Mouse (Mus musculus): ENCODE results near the gene Slco2a1. TPM values are rescaled to one million over a fixed set of nuclear protein-coding genes. Genes with fewer than 3 reads are reported as not detected.
"Not testable (repeated sequence)": the region's sequence is repeated elsewhere in the genome, so short reads cannot be mapped to it uniquely, and the experiment has no call there.

The Slco2a1 gene
- total RNA-seq, 2 experiments from 2014 or later: 7.0 to 8.6 TPM

- intact Hi-C loops (cut with DNase I): no loop called here
- peak in 1 of 2 experiments; percentile 48 for DNase-seq
Measured at GRCm38 (mm10) chr9:103076836-103077531, 88.5 kb downstream of the Slco2a1 start.

- no peak for DNase-seq
- intact Hi-C loops (cut with DNase I): no loop called here
Measured at GRCm38 (mm10) chr9:103078194-103078691, 89.7 kb downstream of the Slco2a1 start.

- intact Hi-C loops (cut with DNase I): loop anchor here (10.0 kb wide), 1 partner anchor 165 kb away; no protein-coding TSS in a partner anchor
Measured at GRCm38 (mm10) chr9:103080211-103080610, 91.7 kb downstream of the Slco2a1 start.

DNA sequence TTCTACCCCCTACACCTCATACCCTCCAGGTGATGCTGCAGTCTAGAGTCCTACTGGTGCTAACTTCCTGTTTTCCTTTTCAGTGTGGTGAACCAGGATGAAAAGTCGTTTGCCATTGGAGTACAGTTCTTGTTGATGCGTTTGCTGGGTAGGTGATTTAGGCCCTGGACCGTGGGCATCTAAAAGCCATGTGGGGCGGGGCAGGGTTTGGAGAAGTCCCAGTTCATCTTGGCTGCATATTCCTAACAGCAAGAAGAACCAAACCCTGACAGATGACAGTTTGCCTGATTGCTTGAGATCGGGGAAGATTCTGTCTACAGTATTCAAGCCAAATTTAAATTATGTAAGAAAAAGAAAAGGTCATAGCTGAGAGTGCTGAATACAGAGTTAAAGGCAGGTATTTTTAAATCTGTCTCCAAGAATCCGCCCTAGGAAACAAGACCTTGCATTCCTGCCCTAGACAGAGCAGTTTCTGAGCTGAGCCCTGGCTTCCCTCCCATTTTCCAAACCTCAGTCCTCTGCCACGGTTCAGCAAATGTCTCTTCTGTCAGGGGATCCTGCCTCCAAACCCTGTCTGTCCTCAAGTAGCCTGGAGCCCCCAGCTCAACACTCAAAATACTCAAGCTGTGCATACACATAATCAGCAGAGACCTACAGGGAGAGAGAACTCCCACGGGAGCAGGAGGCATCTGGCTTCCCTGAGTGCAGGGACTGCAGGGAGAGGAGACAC lies 93.9 kb downstream of the Slco2a1 start:
- intact Hi-C loops (cut with DNase I): loop anchor here (10.0 kb wide), 1 partner anchor 168 kb away; no protein-coding TSS in a partner anchor
- no peak for DNase-seq

More at GRCm38 (mm10) chr9:103080211-103080610, 91.7 kb downstream of the Slco2a1 start:
- DNase-seq: no peak

DNA sequence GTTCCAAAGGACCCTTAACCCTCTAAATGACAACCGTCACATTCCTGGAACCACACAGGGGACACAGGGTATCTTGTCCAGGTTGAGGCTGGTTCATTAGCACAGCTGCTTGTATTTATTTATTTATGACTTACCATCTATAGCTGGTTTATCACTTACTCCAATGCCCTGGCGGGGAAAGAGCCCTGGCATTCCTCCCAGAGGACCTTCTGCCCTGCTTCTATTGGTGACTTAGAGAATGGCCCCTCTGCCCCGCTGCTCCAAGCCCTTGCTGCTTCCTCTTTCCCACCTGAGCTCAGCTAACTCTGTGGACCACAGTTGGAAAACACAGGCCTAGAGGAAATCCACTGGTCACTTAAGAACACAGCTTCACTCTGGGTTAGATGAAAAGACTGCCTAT lies 94.9 kb downstream of the Slco2a1 start:
- DNase-seq: no peak

DNA sequence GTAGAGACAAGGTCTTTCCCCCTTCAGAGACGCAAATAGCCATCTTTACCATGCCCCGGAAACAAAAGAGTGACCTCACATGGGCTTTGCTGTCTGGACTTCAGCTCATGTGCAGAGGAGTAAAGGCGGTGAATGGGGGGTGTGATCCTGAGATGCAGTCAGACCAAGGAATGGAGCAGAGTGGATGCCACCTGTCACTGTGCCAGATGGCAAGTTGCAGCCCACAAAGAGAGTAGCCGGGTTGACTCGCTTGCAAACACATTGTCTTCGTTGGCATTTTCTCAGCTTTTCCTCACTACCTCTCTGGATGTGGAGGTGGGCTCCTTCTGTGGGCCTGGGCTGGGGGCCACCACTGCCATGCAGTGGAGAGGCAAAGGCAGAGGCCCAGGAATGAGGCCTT lies 98.2 kb downstream of the Slco2a1 start:
- intact Hi-C loops (cut with DNase I): loop anchor here (10.0 kb wide), 1 partner anchor 172 kb away; no protein-coding TSS in a partner anchor
- DNase-seq: no peak

More for the DNA sequence above, 94.9 kb downstream of the Slco2a1 start:
- intact Hi-C loops (cut with DNase I): loop anchor here (10.0 kb wide), 1 partner anchor 169 kb away; no protein-coding TSS in a partner anchor

DNA sequence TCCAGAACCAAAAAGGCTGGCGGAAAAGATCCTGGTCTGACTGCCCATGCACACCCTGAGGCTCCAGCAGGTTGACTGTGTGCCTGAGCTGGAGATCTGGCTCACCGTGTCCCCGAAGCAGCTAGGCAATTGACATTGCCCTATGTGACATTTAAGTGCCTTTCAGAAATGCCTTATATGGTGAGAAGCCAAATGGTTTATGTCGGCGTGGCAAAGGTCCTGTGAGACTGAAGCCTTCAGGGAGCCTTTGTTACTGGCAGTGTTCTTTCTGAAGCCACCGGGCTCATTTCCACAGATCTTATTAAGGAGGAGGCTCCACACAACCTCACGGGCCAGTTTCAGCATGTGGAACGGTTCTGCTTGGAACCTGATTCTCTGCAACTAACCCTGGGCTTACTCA lies 98.8 kb downstream of the Slco2a1 start:
- no peak for DNase-seq
- intact Hi-C loops (cut with DNase I): loop anchor here (10.0 kb wide), 1 partner anchor 172 kb away; no protein-coding TSS in a partner anchor

DNA sequence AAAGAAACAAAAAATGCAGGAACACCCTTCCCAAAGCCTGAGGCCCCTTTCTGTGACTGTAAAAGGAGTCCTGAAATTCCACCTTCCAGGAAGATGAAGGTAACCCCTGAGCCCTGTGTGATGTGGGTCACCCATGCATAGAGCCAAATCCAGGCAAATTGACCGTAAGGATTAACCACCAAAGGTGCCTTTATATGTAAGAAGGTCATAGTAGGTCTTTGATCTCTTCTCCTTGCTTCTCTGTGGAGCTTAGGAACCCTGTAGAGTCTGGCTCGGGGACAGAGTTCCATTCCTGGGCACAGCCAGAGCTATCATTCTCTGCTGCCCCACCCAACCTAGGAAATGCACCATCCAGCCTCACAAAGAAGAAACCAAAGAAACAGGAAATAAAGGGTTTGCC lies 100.1 kb downstream of the Slco2a1 start:
- intact Hi-C loops (cut with DNase I): loop anchor here (10.0 kb wide), 1 partner anchor 174 kb away; no protein-coding TSS in a partner anchor

DNA sequence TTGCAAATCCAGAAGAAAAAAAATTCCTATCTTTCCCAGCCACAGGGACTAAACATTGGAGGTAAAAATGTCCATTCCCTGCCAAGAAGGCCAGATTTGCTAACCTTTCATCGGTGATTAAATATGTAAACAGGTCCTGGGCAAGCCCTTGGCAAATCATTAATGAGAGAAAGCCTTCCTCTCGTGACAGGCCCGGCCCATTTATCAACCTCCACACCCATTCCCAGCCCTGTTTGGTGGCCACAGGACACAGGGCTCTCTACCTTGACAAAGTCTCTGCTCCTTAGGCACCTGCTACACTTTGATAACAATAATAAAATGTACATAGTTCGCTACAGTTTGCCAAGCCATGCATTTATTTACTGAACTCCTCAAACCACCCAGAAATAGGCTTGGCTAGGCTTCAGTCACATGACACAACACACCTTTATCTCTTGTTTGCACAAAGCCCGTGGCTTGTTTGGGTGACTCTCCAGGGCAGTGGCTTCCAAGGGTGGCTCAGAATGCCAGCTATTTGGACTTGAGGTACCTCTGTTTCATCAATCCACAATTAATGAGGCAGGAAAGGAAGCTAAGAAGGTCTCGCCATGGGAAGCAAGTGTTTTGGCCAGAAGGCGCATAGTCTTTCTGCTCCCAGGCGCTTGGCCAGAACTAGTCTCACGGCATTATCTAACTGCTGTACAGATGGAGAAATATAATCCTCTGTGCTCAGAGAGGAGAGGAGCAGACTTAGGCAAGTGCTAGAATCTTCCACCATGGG lies 101.8 kb downstream of the Slco2a1 start:
- peak; percentile 36 to 43 for DNase-seq
- intact Hi-C loops (cut with DNase I): loop anchor here (5.0 kb wide), 2 partner anchors 83 to 212 kb away; no protein-coding TSS in a partner anchor

More for the DNA sequence above, 100.1 kb downstream of the Slco2a1 start:
- no peak for DNase-seq

DNA sequence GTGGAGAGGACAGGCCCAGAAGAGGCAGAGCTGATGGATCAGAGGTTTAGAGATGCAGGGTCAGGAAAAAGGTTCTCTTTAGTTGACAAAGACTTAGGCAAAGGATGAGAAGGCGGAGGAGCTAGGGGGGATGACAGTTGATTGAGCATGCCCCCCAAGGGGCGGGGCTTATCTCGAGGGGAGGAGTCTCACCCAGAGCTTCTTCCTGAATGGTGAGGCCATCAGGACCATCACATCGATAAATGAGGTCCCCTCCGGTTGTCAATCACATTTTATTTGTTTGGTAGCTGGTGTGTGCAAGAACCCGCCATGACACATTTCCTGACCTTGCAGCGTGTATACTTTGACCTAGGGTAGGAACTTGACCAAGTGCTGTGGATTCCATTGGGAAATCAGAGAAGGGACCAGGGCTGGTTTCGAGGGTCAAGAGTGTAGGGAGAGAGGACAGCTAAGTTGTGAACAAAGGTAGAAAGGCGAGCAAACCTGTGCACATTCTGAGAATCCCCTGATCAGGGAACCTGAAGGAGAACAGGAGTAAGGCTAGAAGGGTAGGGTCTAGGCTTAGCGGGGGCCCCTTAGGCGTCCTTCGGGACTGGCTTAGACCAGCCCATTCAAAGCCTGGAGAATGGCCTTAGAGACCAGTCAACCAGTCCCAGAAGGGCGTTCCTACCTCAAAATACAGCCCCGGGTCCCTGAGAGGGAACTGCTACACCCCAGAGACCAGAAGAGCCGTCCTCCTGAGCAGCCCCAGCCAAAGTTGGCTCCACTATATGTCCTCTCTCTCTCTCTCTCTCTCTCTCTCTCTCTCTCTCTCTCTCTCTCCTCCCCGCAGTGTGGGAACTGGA lies 102.7 kb downstream of the Slco2a1 start:
- DNase-seq: no peak
- intact Hi-C loops (cut with DNase I): loop anchor here (5.0 kb wide), 2 partner anchors 84 to 211 kb away; no protein-coding TSS in a partner anchor

- intact Hi-C loops (cut with DNase I): loop anchor here (5.0 kb wide), 2 partner anchors 85 to 210 kb away; no protein-coding TSS in a partner anchor
- DNase-seq: peak; percentile 88 to 90
Measured at GRCm38 (mm10) chr9:103092248-103092647, 103.7 kb downstream of the Slco2a1 start.

- no peak for DNase-seq
- intact Hi-C loops (cut with DNase I): loop anchor here (5.0 kb wide), 2 partner anchors 86 to 209 kb away; no protein-coding TSS in a partner anchor
Measured at GRCm38 (mm10) chr9:103093681-103094080, 105.2 kb downstream of the Slco2a1 start.

- intact Hi-C loops (cut with DNase I); DNase-seq: not testable (repeated sequence)
Measured at GRCm38 (mm10) chr9:103108341-103108798, 119.9 kb downstream of the Slco2a1 start.

DNA sequence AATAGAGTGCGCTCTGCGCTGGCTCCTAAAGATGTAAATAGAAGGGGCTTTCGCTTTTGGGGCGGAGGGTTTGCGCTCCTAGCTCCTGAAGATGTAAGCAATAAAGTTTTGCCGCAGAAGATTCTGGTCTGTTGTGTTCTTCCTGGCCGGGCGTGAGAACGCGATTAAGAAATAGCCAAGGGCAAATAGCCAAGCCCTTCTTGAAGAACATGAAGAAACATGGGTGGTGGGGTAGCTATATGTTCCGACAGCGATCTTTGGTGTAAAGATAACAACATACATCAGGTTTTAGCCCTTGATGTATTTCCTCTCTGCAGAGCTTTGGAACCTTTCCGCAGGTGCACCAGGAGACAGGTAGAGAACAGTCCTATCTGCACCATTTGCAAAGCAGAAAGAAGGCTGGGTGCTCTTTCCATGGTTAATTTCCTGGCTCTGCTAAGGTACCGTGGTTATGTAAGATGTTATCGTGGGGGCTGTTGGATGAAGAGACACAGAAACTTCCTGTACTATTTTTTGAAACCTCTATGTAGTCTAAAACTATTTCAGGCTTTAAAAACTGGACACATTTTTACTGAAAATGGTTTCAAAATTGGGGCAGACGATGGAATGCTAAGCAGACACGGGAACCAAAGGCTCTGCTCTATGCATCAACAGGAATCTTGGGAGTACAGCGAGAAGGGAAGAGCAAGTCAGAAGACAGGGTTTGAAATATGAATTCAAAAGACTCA lies 120.6 kb downstream of the Slco2a1 start:
- intact Hi-C loops (cut with DNase I): no loop called here

DNA sequence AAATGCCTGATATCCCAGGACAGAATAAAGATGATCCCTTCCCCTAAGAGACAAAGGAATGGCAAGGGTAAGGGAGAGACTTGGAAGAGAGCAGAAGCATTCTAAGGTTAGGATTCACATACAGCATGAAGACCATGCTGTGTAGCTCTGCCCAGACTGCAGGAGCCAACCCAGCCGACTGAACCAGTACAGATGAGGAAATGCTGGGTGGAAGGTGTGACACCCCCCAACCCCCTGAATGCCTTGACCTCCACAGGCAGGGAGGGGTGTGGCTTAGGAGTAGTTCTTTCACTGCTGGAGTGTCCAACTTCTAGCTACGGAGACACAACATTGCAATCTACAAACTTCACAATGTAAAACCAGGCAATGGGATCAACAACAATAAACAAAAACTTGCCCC lies 121.4 kb downstream of the Slco2a1 start:
- no peak for DNase-seq
- intact Hi-C loops (cut with DNase I): no loop called here

More for the DNA sequence above, 120.6 kb downstream of the Slco2a1 start:
- DNase-seq: no peak

DNA sequence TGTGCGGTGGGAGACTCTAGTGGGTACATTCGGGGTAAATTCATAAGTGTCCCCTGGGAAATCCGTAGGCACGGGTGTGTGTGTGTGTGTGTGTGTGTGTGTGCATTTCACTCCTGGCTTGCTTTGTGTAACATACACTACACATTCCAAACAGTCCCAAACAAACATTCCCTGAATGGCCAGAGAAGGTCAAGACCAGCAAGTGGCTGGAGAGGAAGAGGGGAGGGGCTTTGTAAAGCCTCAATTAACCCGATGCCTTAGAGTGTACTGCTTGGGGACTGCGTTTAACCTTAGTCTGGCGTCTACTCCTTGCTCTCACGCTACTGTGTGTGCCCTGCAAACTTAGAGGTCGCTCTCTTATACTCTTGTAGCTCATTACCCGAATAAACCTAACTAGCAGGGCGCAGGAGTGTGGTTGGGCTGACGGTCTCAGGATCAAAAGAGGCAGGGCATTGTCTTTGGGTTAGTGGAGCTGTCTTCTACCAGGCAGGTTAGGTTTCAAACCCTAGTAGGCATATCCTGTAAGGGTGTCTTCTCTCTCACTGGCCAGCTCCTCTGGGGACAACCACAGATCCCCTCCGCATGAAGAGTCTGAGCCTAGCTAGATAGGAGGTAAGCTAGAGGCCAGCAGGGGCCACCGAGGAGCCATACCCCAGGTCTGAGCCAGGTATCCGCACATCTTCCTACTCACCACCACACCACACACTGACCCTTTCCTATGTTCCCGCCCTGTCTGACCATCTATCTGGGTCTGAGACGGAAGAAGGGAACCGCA lies 122.4 kb downstream of the Slco2a1 start:
- intact Hi-C loops (cut with DNase I): no loop called here
- DNase-seq: no peak

DNA sequence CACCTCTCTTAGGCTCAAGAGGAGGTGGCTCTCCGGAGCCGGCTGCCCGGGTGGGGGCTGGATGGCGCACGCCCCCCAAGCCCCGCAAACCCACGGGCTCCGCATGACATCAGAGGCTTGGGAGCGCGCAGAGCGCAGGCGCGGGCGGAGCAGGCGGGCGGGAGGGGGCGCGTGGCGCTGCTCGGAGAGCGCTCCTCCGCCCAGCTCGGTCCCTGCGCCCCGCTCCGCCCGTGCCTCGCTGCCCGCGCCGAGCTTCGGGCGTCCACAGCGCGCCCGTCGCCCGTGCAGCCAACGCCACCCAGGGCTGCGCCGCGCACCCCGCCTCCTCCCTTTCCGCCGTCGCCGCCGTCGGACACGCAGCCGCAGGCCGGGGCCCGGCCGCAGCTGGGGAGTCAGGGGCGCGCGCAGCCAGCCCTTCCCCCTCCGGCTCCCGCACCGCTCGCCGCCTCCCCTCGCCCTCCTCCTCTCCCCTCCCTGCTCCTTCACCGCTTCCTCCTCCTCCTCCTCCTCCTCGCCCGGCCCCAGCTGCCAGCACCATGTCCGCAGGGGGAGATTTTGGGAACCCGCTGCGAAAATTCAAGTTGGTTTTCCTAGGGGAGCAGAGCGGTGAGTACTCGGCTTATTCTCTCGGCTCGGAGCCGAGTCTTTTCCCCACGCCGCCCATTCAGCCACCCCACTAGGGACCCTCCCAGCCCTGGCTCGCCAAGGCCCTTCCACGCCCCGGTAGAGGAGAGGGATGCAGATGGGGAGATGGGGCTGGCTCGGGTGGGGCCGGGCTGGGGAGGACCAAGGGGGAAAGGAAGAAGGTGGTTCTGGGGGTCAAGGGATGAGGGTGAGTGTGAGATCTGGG lies 123.3 kb downstream of the Slco2a1 start, which contains the start of gene Rab6b:
Rab6b (plus strand) TSS at position 167 of the 850 bp plus-strand sequence.
- intact Hi-C loops (cut with DNase I): no loop called here
- peak; percentile 50 to 58 for DNase-seq
